Mouse (Mus musculus) MEL (cell line): Measurements from ENCODE around the gene Lmbrd1. TPM values are rescaled to one million over a fixed set of nuclear protein-coding genes. Genes with fewer than 3 reads are reported as not detected.

Experiments
- DNase-seq: peaks from one replicate; pipeline ENCODE4 v3.0.0; 2011; ENCODE audit warnings: low read depth, low spot score
- H3K27ac ChIP-seq: 2 replicates; pipeline ENCODE4 v1.5.1; 2012; ENCODE audit warnings: low read depth, mild to moderate bottlenecking, control low read depth, low read length, moderate library complexity; ENCODE audit not compliant: control insufficient read depth
- H3K27me3 ChIP-seq, 2 experiments: fragments of 150-350 bp in 1 of 2; sonication (generic) in 1 of 2; 2 replicates each; pipeline ENCODE4 v1.6.1; 2012; ENCODE audit warnings: low read length in 2 of 2, mild to moderate bottlenecking in 2 of 2, improper control_type of control experiment in 1 of 2, moderate library complexity in 1 of 2; ENCODE audit not compliant: insufficient read depth in 2 of 2, control insufficient read depth in 1 of 2
- H3K36me3 ChIP-seq, 2 experiments: 2 replicates each; pipeline ENCODE4 v1.6.1; 2012 to 2014; ENCODE audit warnings: low read length in 2 of 2, improper control_type of control experiment in 1 of 2, inconsistent platforms in 1 of 2, mild to moderate bottlenecking in 1 of 2; ENCODE audit not compliant: insufficient read depth in 2 of 2, control insufficient read depth in 1 of 2
- H3K4me1 ChIP-seq, 2 experiments: fragments of 150-350 bp in 1 of 2; sonication (generic) in 1 of 2; 2 replicates each; pipeline ENCODE4 v1.6.1; 2012; ENCODE audit warnings: low read length in 2 of 2, improper control_type of control experiment in 1 of 2, mild to moderate bottlenecking in 1 of 2; ENCODE audit not compliant: insufficient read depth in 2 of 2, control insufficient read depth in 1 of 2
- H3K4me3 ChIP-seq, 2 experiments: fragments of 150-350 bp in 1 of 2; sonication (generic) in 1 of 2; 2 replicates each; pipeline ENCODE4 v1.5.1; 2012; ENCODE audit warnings: low read depth in 2 of 2, low read length in 2 of 2, mild to moderate bottlenecking in 2 of 2, moderate library complexity in 2 of 2, control low read depth in 1 of 2, improper control_type of control experiment in 1 of 2; ENCODE audit not compliant: control insufficient read depth in 1 of 2, insufficient read depth in 1 of 2
- H3K79me2 ChIP-seq: 2 replicates; pipeline ENCODE4 v1.6.1; 2012; ENCODE audit warnings: mild to moderate bottlenecking, low read length, moderate library complexity; ENCODE audit not compliant: control insufficient read depth, poor library complexity, insufficient read depth
- H3K9ac ChIP-seq: 2 replicates; pipeline ENCODE4 v1.6.1; 2012; ENCODE audit warnings: low read depth, mild to moderate bottlenecking, control low read depth, low read length, moderate library complexity; ENCODE audit not compliant: control insufficient read depth, poor library complexity, severe bottlenecking
- H3K9me3 ChIP-seq: fragments of 150-350 bp; sonication (generic); replicated peaks from 2 replicates; pipeline ENCODE4 v1.6.1; 2012; ENCODE audit warnings: mild to moderate bottlenecking, low read length, improper control_type of control experiment, moderate library complexity; ENCODE audit not compliant: insufficient read depth
- BHLHE40 ChIP-seq: IDR thresholded peaks from 2 replicates; pipeline ENCODE4 v1.6.1; 2012; ENCODE audit warnings: low read depth, mild to moderate bottlenecking, inconsistent platforms, low read length, improper control_type of control experiment, borderline replicate concordance
- CHD2 ChIP-seq: IDR thresholded peaks from 2 replicates; pipeline ENCODE4 v1.6.1; 2011; ENCODE audit warnings: low read length, improper control_type of control experiment
- EP300 ChIP-seq, 2 experiments: IDR thresholded peaks; 2 replicates each; pipeline ENCODE4 v1.6.1; 2011; ENCODE audit warnings: improper control_type of control experiment in 2 of 2, low read length in 2 of 2, low read depth in 1 of 2, mild to moderate bottlenecking in 1 of 2
- ETS1 ChIP-seq: IDR thresholded peaks from 2 replicates; pipeline ENCODE4 v1.6.1; 2012; ENCODE audit warnings: low read depth, mild to moderate bottlenecking, inconsistent platforms, low read length, improper control_type of control experiment, moderate library complexity
- GATA1 ChIP-seq: IDR thresholded peaks from 2 replicates; pipeline ENCODE4 v1.6.1; 2011; ENCODE audit warnings: low read depth, low read length, improper control_type of control experiment
- JUND ChIP-seq: IDR thresholded peaks from 2 replicates; pipeline ENCODE4 v1.6.1; 2011; ENCODE audit warnings: low read depth, mild to moderate bottlenecking, improper control_type of control experiment, low read length
- MAX ChIP-seq: IDR thresholded peaks from 2 replicates; pipeline ENCODE4 v1.6.1; 2011; ENCODE audit warnings: low read length, improper control_type of control experiment
- MXI1 ChIP-seq: IDR thresholded peaks from 2 replicates; pipeline ENCODE4 v1.6.1; 2011; ENCODE audit warnings: mild to moderate bottlenecking, low read depth, low read length, improper control_type of control experiment
- NRF1 ChIP-seq: IDR thresholded peaks from 2 replicates; pipeline ENCODE4 v1.6.1; 2014; ENCODE audit warnings: low read depth, mild to moderate bottlenecking, inconsistent platforms, low read length, improper control_type of control experiment, moderate library complexity; ENCODE audit not compliant: poor library complexity, insufficient read depth, severe bottlenecking
- POLR2A ChIP-seq, 2 experiments: IDR thresholded peaks; 2 replicates each; pipeline ENCODE4 v1.6.1; 2011 to 2012; ENCODE audit warnings: low read length in 2 of 2, mild to moderate bottlenecking in 2 of 2, control low read depth in 1 of 2, improper control_type of control experiment in 1 of 2, low read depth in 1 of 2, moderate library complexity in 1 of 2; ENCODE audit not compliant: control insufficient read depth in 1 of 2, insufficient read depth in 1 of 2, poor library complexity in 1 of 2
- POLR2AphosphoS2 ChIP-seq: IDR thresholded peaks from 2 replicates; pipeline ENCODE4 v1.6.1; 2011; ENCODE audit warnings: low read length, improper control_type of control experiment
- RAD21 ChIP-seq: IDR thresholded peaks from 2 replicates; pipeline ENCODE4 v1.6.1; 2011; ENCODE audit warnings: mild to moderate bottlenecking, low read depth, low read length, improper control_type of control experiment
- SIN3A ChIP-seq: IDR thresholded peaks from 2 replicates; pipeline ENCODE4 v1.6.1; 2012; ENCODE audit warnings: low read length, improper control_type of control experiment, inconsistent platforms
- TBP ChIP-seq: IDR thresholded peaks from 2 replicates; pipeline ENCODE4 v1.8.0; 2011; ENCODE audit warnings: low read depth, low read length, improper control_type of control experiment
- TCF12 ChIP-seq: IDR thresholded peaks from 2 replicates; pipeline ENCODE4 v1.6.1; 2014; ENCODE audit warnings: low read depth, mild to moderate bottlenecking, inconsistent platforms, low read length, improper control_type of control experiment, moderate library complexity
- USF1 ChIP-seq: IDR thresholded peaks from 2 replicates; pipeline ENCODE4 v1.6.1; 2014; ENCODE audit warnings: low read depth, mild to moderate bottlenecking, inconsistent platforms, low read length, improper control_type of control experiment, moderate library complexity
- ZKSCAN1 ChIP-seq: IDR thresholded peaks from 2 replicates; pipeline ENCODE4 v1.6.1; 2012; ENCODE audit warnings: low read depth, mild to moderate bottlenecking, inconsistent platforms, low read length, improper control_type of control experiment, moderate library complexity
- ZNF384 ChIP-seq: IDR thresholded peaks from 2 replicates; pipeline ENCODE4 v1.6.1; 2012; ENCODE audit warnings: low read depth, mild to moderate bottlenecking, inconsistent platforms, low read length, improper control_type of control experiment
- polyA plus RNA-seq, 2 experiments: library from polyadenylated mRNA; stranded (reverse) in 1 of 2; unstranded in 1 of 2; fragments of >175 nt in 1 of 2; fragments of >200 nt in 1 of 2; gene quantifications; 2 replicates each; pipeline versions ENCODE4 v1.2.1 to v1.2.4; 2012; ENCODE audit warnings: low replicate concordance in 2 of 2, low read depth in 1 of 2; ENCODE audit not compliant: insufficient read length in 2 of 2, insufficient read depth in 1 of 2, missing spikeins in 1 of 2
- total RNA-seq: library from RNA; depleted of rRNA; stranded (reverse); fragments of 300-350 nt; gene quantifications from 2 replicates; pipeline ENCODE4 v1.2.3, GENCODE M21; 2012

The Lmbrd1 gene
- total and polyA plus RNA-seq, 3 experiments = 17.3 to 24.0 TPM; not detected in 1

DNA sequence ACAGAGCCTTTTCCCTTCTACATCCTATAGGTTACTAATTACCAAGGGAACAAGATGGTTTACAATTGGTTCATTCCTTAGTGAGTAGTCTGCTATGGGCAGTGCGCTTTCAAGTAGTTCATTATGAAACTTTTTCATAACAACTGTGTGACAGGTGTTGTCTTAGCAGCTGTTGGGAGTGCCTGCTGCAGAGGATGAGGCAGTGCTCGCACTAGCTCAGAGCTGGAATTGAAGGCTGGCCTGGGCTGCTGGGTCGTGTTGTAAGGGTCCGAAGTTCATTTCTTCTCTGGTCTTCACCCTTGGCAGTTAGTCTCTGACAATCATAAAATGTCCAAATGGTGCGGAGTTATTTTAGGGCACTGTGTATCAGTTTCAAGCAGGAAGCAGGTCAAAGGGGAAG is 21.8 kb downstream of the Lmbrd1 start:
- no peaks in the 10 kb centered on the region for H3K27me3 ChIP-seq
- H3K9ac ChIP-seq = no peak overlapping the region
- no peak overlapping the region for H3K27ac ChIP-seq
- DNase-seq = no peak
- no peaks in the 10 kb centered on the region for H3K4me1 ChIP-seq
- TF ChIP-seq POLR2AphosphoS2 (no peak), ZKSCAN1 (no peak), TCF12 (no peak), ZNF384 (no peak), GATA1 (no peak), JUND (no peak), USF1 (no peak), ETS1 (no peak), POLR2A (IDR thresholded peaks at IDR 0.05; ENCODE audit: control insufficient read depth in 1 of 2, insufficient read depth in 1 of 2, low read depth in 1 of 2, low read length in 2 of 2, poor library complexity in 1 of 2) (no peak), CHD2 (no peak), EP300 (IDR thresholded peaks at IDR 0.05; ENCODE audit: low read depth in 1 of 2, low read length in 2 of 2) (no peak), MXI1 (no peak), NRF1 (no peak)
- no peaks in the 10 kb centered on the region for H3K79me2 ChIP-seq
- H3K9me3 ChIP-seq = no peaks in the 10 kb centered on the region
- peaks cover 0 to 3% of the 10 kb centered on the region in 2 experiments; a peak in 2 of 4 replicates for H3K36me3 ChIP-seq
- H3K4me3 ChIP-seq = no peak overlapping the region

- H3K4me3 ChIP-seq = no peak overlapping the region
- H3K9me3 ChIP-seq = no peaks in the 10 kb centered on the region
- no peaks in the 10 kb centered on the region for H3K79me2 ChIP-seq
- H3K9ac ChIP-seq = no peak overlapping the region
- no peaks in the 10 kb centered on the region for H3K4me1 ChIP-seq
- no peak for TF ChIP-seq TBP
- no peak for TF ChIP-seq SIN3A
- TF ChIP-seq BHLHE40 = no peak
- TF ChIP-seq POLR2AphosphoS2 = no peak
- no peak for TF ChIP-seq POLR2A (IDR thresholded peaks at IDR 0.05; ENCODE audit: control insufficient read depth in 1 of 2, insufficient read depth in 1 of 2, low read depth in 1 of 2, low read length in 2 of 2, poor library complexity in 1 of 2)
- TF ChIP-seq RAD21 = no peak
- TF ChIP-seq MAX = no peak
- DNase-seq = no peak
- H3K27ac ChIP-seq = no peak overlapping the region
- H3K27me3 ChIP-seq = no peaks in the 10 kb centered on the region
- no peaks in the 10 kb centered on the region; a peak in 2 of 4 replicates for H3K36me3 ChIP-seq
Measured at GRCm38 (mm10) chr1:24703821-24704220, 25.4 kb downstream of the Lmbrd1 start.
